Mouse (Mus musculus): Measurements from ENCODE around the gene Det1. TPM values are rescaled to one million over a fixed set of nuclear protein-coding genes. Genes with fewer than 3 reads are reported as not detected.

Gene Det1
- polyA plus RNA-seq, 1 experiment: 1.0 TPM

DNA sequence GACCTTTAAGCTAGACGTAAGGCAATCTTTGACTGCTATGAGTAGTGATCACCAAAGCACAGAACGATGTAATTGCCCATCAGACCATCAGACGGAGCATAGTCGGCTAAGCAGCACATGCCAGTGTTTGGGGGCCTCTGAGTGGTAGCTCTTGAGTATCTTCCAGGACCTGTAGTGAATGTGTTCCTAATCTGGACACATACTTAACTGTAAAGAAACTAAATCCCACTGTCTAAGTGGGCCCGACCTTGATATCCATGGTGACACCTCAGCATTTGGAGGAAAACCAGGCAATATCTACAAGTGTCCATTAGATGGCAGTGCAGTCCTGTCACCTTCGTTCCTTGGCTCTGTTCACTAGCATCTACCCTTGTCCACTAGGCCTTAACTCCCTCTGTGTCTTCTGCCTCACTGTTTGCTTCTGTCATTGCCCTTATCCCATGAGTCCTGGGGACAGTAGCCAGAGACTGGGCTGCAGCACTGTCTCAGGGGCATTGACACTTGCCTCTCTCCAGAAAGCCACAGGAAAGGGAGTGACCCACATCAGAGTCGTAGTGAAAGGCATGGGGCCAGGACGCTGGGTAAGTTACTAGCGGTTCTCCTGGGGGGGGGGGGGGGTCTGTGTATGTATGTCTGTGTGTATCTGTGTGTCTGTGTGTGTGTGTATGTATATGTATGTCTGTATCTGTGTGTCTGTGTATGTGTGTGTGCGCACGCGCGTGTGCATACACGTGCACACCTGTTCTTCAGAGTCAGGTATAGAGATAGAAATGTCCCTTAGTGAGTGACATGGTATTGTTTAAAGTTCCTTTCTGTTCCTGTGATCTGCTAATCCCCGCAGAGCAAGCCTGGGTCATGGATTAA is 55.5 kb downstream of the Det1 start:
- H3K4me1 ChIP-seq: peaks cover 93% of the 10 kb centered on the region
- TF ChIP-seq GATA1 (IDR thresholded peaks at IDR 0.05; ENCODE audit: borderline replicate concordance, low read length) (no peak), FLI1 (IDR thresholded peaks at IDR 0.05; ENCODE audit: low read length) (no peak)
- H3K36me3 ChIP-seq (replicated peaks; ENCODE audit: low read length): peaks cover 80% of the 10 kb centered on the region
- H3K9me3 ChIP-seq: no peaks in the 10 kb centered on the region
- no peaks in the 10 kb centered on the region for H3K27me3 ChIP-seq (replicated peaks)
- peak overlapping the region; percentile 15 for H3K4me3 ChIP-seq (replicated peaks)

GRCm38 (mm10) chr7:78787793-78788380 is 59.2 kb downstream of the Det1 start:
- peak overlapping the region; percentile 72 for H3K4me3 ChIP-seq (replicated peaks)
- no peaks in the 10 kb centered on the region for H3K9me3 ChIP-seq
- H3K4me1 ChIP-seq: peaks cover 88% of the 10 kb centered on the region
- H3K36me3 ChIP-seq (replicated peaks; ENCODE audit: low read length): peaks cover 71% of the 10 kb centered on the region
- TF ChIP-seq GATA1 (IDR thresholded peaks at IDR 0.05; ENCODE audit: borderline replicate concordance, low read length): no peak
- no peak for TF ChIP-seq FLI1 (IDR thresholded peaks at IDR 0.05; ENCODE audit: low read length)
- H3K27me3 ChIP-seq (replicated peaks): no peaks in the 10 kb centered on the region

DNA sequence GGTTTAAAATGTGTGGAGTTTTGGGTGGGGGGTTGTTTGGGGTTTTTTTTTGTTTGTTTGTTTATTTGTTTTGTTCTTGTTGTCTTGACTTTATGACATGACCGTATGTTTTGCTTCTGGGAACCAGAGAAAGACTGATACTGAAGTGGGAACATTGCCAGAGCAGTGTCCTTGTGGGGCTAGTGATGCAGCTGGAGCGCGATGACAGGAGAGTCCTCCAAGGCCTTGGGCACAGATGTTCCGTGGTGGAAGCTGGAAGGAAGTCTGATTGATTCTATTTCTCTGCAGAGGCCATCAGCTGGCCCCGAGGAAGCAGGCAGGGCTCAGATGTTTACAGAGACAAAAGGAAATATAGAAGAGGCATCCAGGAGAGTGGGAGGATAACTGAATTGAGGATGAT is 61.2 kb downstream of the Det1 start:
- Histone ChIP-seq H3K36me3 (replicated peaks; ENCODE audit: low read length) (peaks cover 57% of the 10 kb centered on the region), H3K27me3 (replicated peaks) (no peaks in the 10 kb centered on the region), H3K4me3 (replicated peaks) (peak overlapping the region; percentile 53), H3K4me1 (peaks cover 83% of the 10 kb centered on the region), H3K9me3 (no peaks in the 10 kb centered on the region)
- TF ChIP-seq GATA1 (IDR thresholded peaks at IDR 0.05; ENCODE audit: borderline replicate concordance, low read length) (no peak), FLI1 (IDR thresholded peaks at IDR 0.05; ENCODE audit: low read length) (no peak)

DNA sequence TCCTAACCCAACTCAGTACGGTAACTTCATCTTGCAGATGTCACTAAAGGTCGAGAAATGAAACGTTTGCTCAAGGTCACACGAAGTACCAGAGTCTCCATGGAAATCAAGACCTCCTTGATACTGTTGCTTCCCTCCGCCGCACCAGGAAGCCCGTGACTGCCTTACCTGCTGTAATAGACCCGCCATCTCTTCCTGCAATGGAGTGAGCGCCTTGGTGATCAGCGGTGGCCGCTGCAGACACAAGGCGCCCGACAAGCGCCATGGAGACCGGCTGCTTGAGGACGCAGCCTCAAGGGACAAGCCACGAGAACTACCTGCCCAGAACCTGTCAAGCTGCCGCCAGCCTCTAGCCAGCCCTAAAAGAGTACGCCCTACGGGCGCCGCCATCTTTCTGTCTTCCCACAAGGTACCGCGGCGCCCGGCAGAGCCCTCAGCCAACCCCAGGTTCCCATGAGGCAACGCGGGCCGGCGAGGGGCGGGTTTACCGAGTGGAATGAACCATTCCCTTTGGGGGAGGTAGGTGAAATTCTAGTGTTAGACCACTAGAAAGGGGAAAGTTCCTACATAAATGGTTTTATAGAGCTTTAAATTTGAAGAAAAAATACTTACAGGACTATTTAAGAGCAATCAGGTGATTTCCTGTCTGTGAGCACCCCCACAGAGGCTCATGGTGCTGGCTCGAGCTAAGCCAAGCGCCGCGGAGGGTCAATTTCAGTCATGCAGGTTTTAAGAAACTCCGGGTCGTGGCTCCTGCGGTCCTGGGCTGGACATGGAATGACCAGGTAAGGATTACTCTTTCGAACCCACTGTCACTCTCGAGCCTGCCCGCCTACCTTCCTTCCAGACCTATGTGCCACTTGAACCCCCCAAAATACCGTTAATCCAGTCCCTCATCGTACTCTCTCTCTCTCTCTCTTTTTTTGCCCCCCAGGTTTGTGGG is 64.2 kb downstream of the Det1 start, which contains the start of the genes Mrps11 and Mrpl46:
TSS of gene Mrps11 (plus strand) at position 481 of the 943 bp plus-strand sequence.
TSS of gene Mrpl46 (minus strand) at position 893 of the 943 bp plus-strand sequence.
- no peak for TF ChIP-seq GATA1 (IDR thresholded peaks at IDR 0.05; ENCODE audit: borderline replicate concordance, low read length)
- no peak for TF ChIP-seq FLI1 (IDR thresholded peaks at IDR 0.05; ENCODE audit: low read length)
- peaks cover 62% of the 10 kb centered on the region for H3K36me3 ChIP-seq (replicated peaks; ENCODE audit: low read length)

DNA sequence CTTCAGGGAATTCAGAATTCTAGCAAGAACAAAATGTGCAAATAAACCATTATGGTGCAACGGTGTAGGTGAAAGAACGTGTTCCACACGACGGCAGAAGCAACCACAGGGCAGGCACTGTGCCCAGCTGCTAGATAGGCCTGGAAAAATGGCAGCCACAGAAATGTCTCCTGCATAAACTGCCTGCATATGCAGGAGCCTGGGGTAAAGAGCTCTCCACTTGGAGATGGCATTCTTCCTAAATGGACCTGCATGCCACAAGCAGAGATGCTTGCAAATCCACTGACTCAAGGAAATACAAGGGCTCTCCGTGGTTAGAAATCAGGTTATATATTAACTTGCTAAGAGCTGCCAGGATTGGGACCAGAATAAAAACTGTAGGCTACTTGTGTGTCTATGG is 68.3 kb downstream of the Det1 start:
- Histone ChIP-seq H3K27me3 (replicated peaks) (no peaks in the 10 kb centered on the region), H3K4me3 (replicated peaks) (no peak overlapping the region), H3K9me3 (no peaks in the 10 kb centered on the region), H3K36me3 (replicated peaks; ENCODE audit: low read length) (peaks cover 74% of the 10 kb centered on the region), H3K4me1 (peaks cover 18% of the 10 kb centered on the region)
- no peak for TF ChIP-seq GATA1 (IDR thresholded peaks at IDR 0.05; ENCODE audit: borderline replicate concordance, low read length)
- no peak for TF ChIP-seq FLI1 (IDR thresholded peaks at IDR 0.05; ENCODE audit: low read length)

More for the DNA sequence above, 64.2 kb downstream of the Det1 start, which contains the start of the genes Mrps11 and Mrpl46:
- H3K9me3 ChIP-seq: no peaks in the 10 kb centered on the region
- H3K4me1 ChIP-seq: peaks cover 58% of the 10 kb centered on the region
- no peaks in the 10 kb centered on the region for H3K27me3 ChIP-seq (replicated peaks)
- H3K4me3 ChIP-seq (replicated peaks): peak within 1 kb of the TSS; percentile 99

Other genes with a start within 250 kb of the Det1 start
- not detected in 2 replicates for gene Ntrk3, start 109.3 kb downstream of the Det1 start, polyA plus RNA-seq (2012; ENCODE audit: insufficient read depth, low replicate concordance)
- gene Mrps11, start 64.1 kb downstream of the Det1 start, polyA plus RNA-seq (2012; ENCODE audit: insufficient read depth, low replicate concordance): 142 and 156 TPM in 2 replicates
- 14.3 TPM in 1 of 2 replicates, not detected in the other for gene Mrpl46, start 63.7 kb downstream of the Det1 start, polyA plus RNA-seq (2012; ENCODE audit: insufficient read depth, low replicate concordance)
- 34.1 and 96.8 TPM in 2 replicates for gene Aen, start 48.6 kb upstream of the Det1 start, polyA plus RNA-seq (2012; ENCODE audit: insufficient read depth, low replicate concordance)
- gene Isg20, start 66.2 kb upstream of the Det1 start, polyA plus RNA-seq (2012; ENCODE audit: insufficient read depth, low replicate concordance): 31.4 and 127 TPM in 2 replicates
- gene Acan, start 206.2 kb upstream of the Det1 start, polyA plus RNA-seq (2012; ENCODE audit: insufficient read depth, low replicate concordance): 1.1 TPM in 1 of 2 replicates, not detected in the other